Mouse (Mus musculus) brain, embryonic 14.5 days (tissue): ENCODE data around the gene Tpr.

Source experiments
- CTCF ChIP-seq: fragments of 200-500 bp; IDR thresholded peaks from 2 replicates; pipeline ENCODE4 v1.5.1; 2012; ENCODE audit warnings: inconsistent platforms, mild to moderate bottlenecking, moderate library complexity, borderline replicate concordance; ENCODE audit not compliant: insufficient read depth, insufficient read length; ENCODE audit errors: extremely low read depth
- POLR2A ChIP-seq: fragments of 200-500 bp; IDR thresholded peaks from 2 replicates; pipeline ENCODE4 v1.6.1; 2012; ENCODE audit warnings: mild to moderate bottlenecking, inconsistent platforms, borderline replicate concordance; ENCODE audit not compliant: poor library complexity, insufficient read depth, insufficient read length, severe bottlenecking; ENCODE audit errors: extremely low read depth

- TF ChIP-seq POLR2A: no peak
- TF ChIP-seq CTCF: no peak
Observed at GRCm38 (mm10) chr1:150396001-150396400, 3.4 kb downstream of the Tpr start.
